Mouse (Mus musculus) kidney, embryonic 15.5 days (tissue): ENCODE data around the gene Ptger2. TPM values are rescaled to one million over a fixed set of nuclear protein-coding genes. Genes with fewer than 3 reads are reported as not detected.

Experiments used
- ATAC-seq: fragments of 200-750 bp; cut with Nextera tagmentation; replicated peaks from 2 replicates; pipeline ENCODE4 v1.8.0; 2017; ENCODE audit warnings: moderate TSS enrichment; ENCODE audit not compliant: low FRiP score
- H3K27ac ChIP-seq: fragments of 300-500 bp; sonication (generic); 2 replicates; pipeline ENCODE4 v1.5.1; 2015; ENCODE audit warnings: mild to moderate bottlenecking, inconsistent platforms
- H3K27me3 ChIP-seq: fragments of 300-500 bp; sonication (generic); 2 replicates; pipeline ENCODE4 v1.6.1; 2015; ENCODE audit warnings: inconsistent platforms
- H3K36me3 ChIP-seq: fragments of 300-500 bp; sonication (generic); 2 replicates; pipeline ENCODE4 v1.6.1; 2015; ENCODE audit warnings: inconsistent platforms
- H3K4me1 ChIP-seq: fragments of 300-500 bp; sonication (generic); 2 replicates; pipeline ENCODE4 v1.6.1; 2015; ENCODE audit warnings: inconsistent platforms
- H3K4me2 ChIP-seq: fragments of 300-500 bp; sonication (generic); 2 replicates; pipeline ENCODE4 v1.6.1; 2015; ENCODE audit warnings: moderate library complexity, mild to moderate bottlenecking, inconsistent platforms
- H3K4me3 ChIP-seq: fragments of 300-500 bp; sonication (generic); replicated peaks from 2 replicates; pipeline ENCODE4 v1.5.1; 2015; ENCODE audit warnings: mild to moderate bottlenecking, inconsistent platforms
- H3K9ac ChIP-seq: fragments of 300-500 bp; sonication (generic); 2 replicates; pipeline ENCODE4 v1.6.1; 2015; ENCODE audit warnings: mild to moderate bottlenecking, inconsistent platforms
- H3K9me3 ChIP-seq: fragments of 300-500 bp; sonication (generic); replicated peaks from 2 replicates; pipeline ENCODE4 v1.6.1; 2016; ENCODE audit warnings: inconsistent platforms
- WGBS: fragments of 180-500 bp; shearing (Covaris S2); methylation state at CpG from one replicate; pipeline ENCODE4 v1.1.7; 2015; ENCODE audit warnings: mixed read lengths; 5-methylcytosine and 5-hydroxymethylcytosine counted together
- microRNA counts: library from miRNA; unstranded; fragments of <30 nt; microRNA quantifications from one replicate; lab custom pipeline; 2016
- microRNA-seq: library from miRNA; unstranded; fragments of <30 nt; microRNA quantifications from one replicate; pipeline ENCODE4, GENCODE M21; 2016
- polyA plus RNA-seq: library from polyadenylated mRNA; unstranded; fragments of >200 nt; fragmentation: Nextera tagmentation; extraction: Ambion mirVana; gene quantifications from 2 replicates; pipeline ENCODE4 v1.2.1, GENCODE M21; 2015

The Ptger2 gene
- polyA plus RNA-seq, 1 experiment from 2014 or later: 0.52 TPM

GRCm38 (mm10) chr14:45051116-45051515 lies 63.1 kb downstream of the Ptger2 start:
- 81% methylated on average over 7 of the region's 7 CpGs for WGBS
- H3K4me1 ChIP-seq: no peaks in the 10 kb centered on the region
- no peak overlapping the region for H3K4me2 ChIP-seq
- H3K9me3 ChIP-seq: no peaks in the 10 kb centered on the region
- H3K27ac ChIP-seq: no peak overlapping the region
- H3K9ac ChIP-seq: no peak overlapping the region
- ATAC-seq: no peak
- no peak overlapping the region for H3K4me3 ChIP-seq
- no peaks in the 10 kb centered on the region for H3K36me3 ChIP-seq
- H3K27me3 ChIP-seq: no peaks in the 10 kb centered on the region

MicroRNAs encoded within 50 kb of the gene (microRNA counts, 519-probe panel; counts per million panel counts)
- 31.7 counts per million for microRNA mmu-miR-327 (lab: Ali Mortazavi, UCI)

Small RNA genes within 50 kb of the gene (microRNA-seq; reads per million reads assigned to microRNA genes)
- gene Mir327: not detected

Other genes starting within 250 kb of the Ptger2 start
- not detected in 2 replicates for gene Gm8267, start 237.9 kb upstream of the Ptger2 start, polyA plus RNA-seq
- gene Ptgdr, start 128.8 kb upstream of the Ptger2 start, polyA plus RNA-seq: not detected in 2 replicates
- 1.7 and 1.8 TPM in 2 replicates for gene Gpr137c, start 231.5 kb downstream of the Ptger2 start, polyA plus RNA-seq
- 13.4 and 13.8 TPM in 2 replicates for gene Txndc16, start 232.1 kb downstream of the Ptger2 start, polyA plus RNA-seq